Mouse (Mus musculus): Measurements from ENCODE around the gene Gas2l1. TPM values are rescaled to one million over a fixed set of nuclear protein-coding genes. Genes with fewer than 3 reads are reported as not detected.
A peak's percentile ranks its signal among the peaks of the same experiment; 100 is the strongest.

Gene Gas2l1
- total and polyA plus RNA-seq, 2 experiments from 2014 or later: 17.3 to 38.1 TPM

- no peak overlapping the region for H3K4me3 ChIP-seq (ENCODE audit: low read length)
- DNase-seq (ENCODE audit: low spot score): no peak
- no peaks in the 10 kb centered on the region for H3K4me1 ChIP-seq (ENCODE audit: insufficient read depth, low read length)
- H3K27me3 ChIP-seq (ENCODE audit: insufficient read depth, low read length): no peaks in the 10 kb centered on the region
- ATAC-seq: no peak
- no peaks in the 10 kb centered on the region for H3K9me3 ChIP-seq (ENCODE audit: low read length)
- WGBS: 49% methylated on average over 12 of the region's 12 CpGs
- no peak overlapping the region for H3K27ac ChIP-seq
- H3K36me3 ChIP-seq (ENCODE audit: insufficient read depth, low read length): peaks cover 14% of the 10 kb centered on the region; the same call in 1 of the 2 replicates
- no peak overlapping the region for H3K9ac ChIP-seq (replicated peaks; ENCODE audit: low read length)
- no peak overlapping the region for H3K4me2 ChIP-seq (ENCODE audit: low read depth, low read length)
- no peak for TF ChIP-seq CTCF (IDR thresholded peaks at IDR 0.05; ENCODE audit: low read depth)
These were observed 18.7 kb downstream of the Gas2l1 start for GRCm38 (mm10) chr11:5046321-5046926.

GRCm38 (mm10) chr11:5042645-5043381 lies 22.3 kb downstream of the Gas2l1 start:
- ATAC-seq (no peak), DNase-seq (ENCODE audit: low spot score) (no peak)
- no peak overlapping the region for H3K4me2 ChIP-seq (ENCODE audit: low read depth, low read length)
- no peak for TF ChIP-seq CTCF (IDR thresholded peaks at IDR 0.05; ENCODE audit: low read depth)
- no peak overlapping the region for H3K4me3 ChIP-seq (ENCODE audit: low read length)
- H3K36me3 ChIP-seq (ENCODE audit: insufficient read depth, low read length): peaks cover 41% of the 10 kb centered on the region
- H3K4me1 ChIP-seq (ENCODE audit: insufficient read depth, low read length): no peaks in the 10 kb centered on the region
- H3K9me3 ChIP-seq (ENCODE audit: low read length): no peaks in the 10 kb centered on the region
- no peak overlapping the region for H3K9ac ChIP-seq (replicated peaks; ENCODE audit: low read length)
- WGBS: 86% methylated on average over 8 of the region's 8 CpGs
- H3K27ac ChIP-seq: no peak overlapping the region
- H3K27me3 ChIP-seq (ENCODE audit: insufficient read depth, low read length): no peaks in the 10 kb centered on the region

- Histone ChIP-seq H3K36me3 (ENCODE audit: insufficient read depth, low read length) (peaks cover 56% of the 10 kb centered on the region), H3K27me3 (ENCODE audit: insufficient read depth, low read length) (no peaks in the 10 kb centered on the region)
- 86% methylated on average over 18 of the region's 18 CpGs for WGBS
These were observed 23.9 kb downstream of the Gas2l1 start for GRCm38 (mm10) chr11:5041144-5041780.

GRCm38 (mm10) chr11:5040585-5040984 lies 24.5 kb downstream of the Gas2l1 start:
- Histone ChIP-seq H3K9ac (replicated peaks; ENCODE audit: low read length) (no peak overlapping the region), H3K36me3 (ENCODE audit: insufficient read depth, low read length) (peaks cover 60% of the 10 kb centered on the region), H3K4me3 (ENCODE audit: low read length) (no peak overlapping the region), H3K4me1 (ENCODE audit: insufficient read depth, low read length) (no peaks in the 10 kb centered on the region), H3K27ac (no peak overlapping the region), H3K27me3 (ENCODE audit: insufficient read depth, low read length) (no peaks in the 10 kb centered on the region), H3K9me3 (ENCODE audit: low read length) (no peaks in the 10 kb centered on the region), H3K4me2 (ENCODE audit: low read depth, low read length) (no peak overlapping the region)
- TF ChIP-seq CTCF (IDR thresholded peaks at IDR 0.05; ENCODE audit: low read depth): no peak
- DNase-seq (ENCODE audit: low spot score) (no peak), ATAC-seq (no peak)
- 96% methylated on average over 5 of the region's 5 CpGs for WGBS

More at GRCm38 (mm10) chr11:5041144-5041780, 23.9 kb downstream of the Gas2l1 start:
- Histone ChIP-seq H3K4me2 (ENCODE audit: low read depth, low read length) (no peak overlapping the region), H3K9me3 (ENCODE audit: low read length) (no peaks in the 10 kb centered on the region), H3K4me3 (ENCODE audit: low read length) (no peak overlapping the region), H3K4me1 (ENCODE audit: insufficient read depth, low read length) (no peaks in the 10 kb centered on the region), H3K9ac (replicated peaks; ENCODE audit: low read length) (no peak overlapping the region), H3K27ac (no peak overlapping the region)
- TF ChIP-seq CTCF (IDR thresholded peaks at IDR 0.05; ENCODE audit: low read depth): no peak
- no peak for ATAC-seq
- no peak for DNase-seq (ENCODE audit: low spot score)

GRCm38 (mm10) chr11:5037146-5037854 lies 27.8 kb downstream of the Gas2l1 start:
- ATAC-seq (no peak), DNase-seq (ENCODE audit: low spot score) (no peak)
- no peaks in the 10 kb centered on the region for H3K4me1 ChIP-seq (ENCODE audit: insufficient read depth, low read length)

GRCm38 (mm10) chr11:5035421-5035820 lies 29.7 kb downstream of the Gas2l1 start:
- H3K36me3 ChIP-seq (ENCODE audit: insufficient read depth, low read length): peaks cover 71% of the 10 kb centered on the region
- no peak for TF ChIP-seq CTCF (IDR thresholded peaks at IDR 0.05; ENCODE audit: low read depth)
- H3K9me3 ChIP-seq (ENCODE audit: low read length): no peaks in the 10 kb centered on the region
- 65% methylated on average over 4 of the region's 4 CpGs for WGBS
- H3K9ac ChIP-seq (replicated peaks; ENCODE audit: low read length): no peak overlapping the region
- no peak overlapping the region for H3K27ac ChIP-seq
- H3K4me3 ChIP-seq (ENCODE audit: low read length): no peak overlapping the region
- DNase-seq (ENCODE audit: low spot score) (peak; percentile 67), ATAC-seq (peak; percentile 35)
- H3K4me2 ChIP-seq (ENCODE audit: low read depth, low read length): no peak overlapping the region
- no peaks in the 10 kb centered on the region for H3K4me1 ChIP-seq (ENCODE audit: insufficient read depth, low read length)
- H3K27me3 ChIP-seq (ENCODE audit: insufficient read depth, low read length): no peaks in the 10 kb centered on the region

More at GRCm38 (mm10) chr11:5037146-5037854, 27.8 kb downstream of the Gas2l1 start:
- no peak overlapping the region for H3K27ac ChIP-seq
- no peak overlapping the region for H3K4me3 ChIP-seq (ENCODE audit: low read length)
- no peaks in the 10 kb centered on the region for H3K9me3 ChIP-seq (ENCODE audit: low read length)
- TF ChIP-seq CTCF (IDR thresholded peaks at IDR 0.05; ENCODE audit: low read depth): no peak
- no peaks in the 10 kb centered on the region for H3K27me3 ChIP-seq (ENCODE audit: insufficient read depth, low read length)
- peaks cover 75% of the 10 kb centered on the region for H3K36me3 ChIP-seq (ENCODE audit: insufficient read depth, low read length)
- WGBS: 82% methylated on average over 8 of the region's 8 CpGs
- no peak overlapping the region for H3K4me2 ChIP-seq (ENCODE audit: low read depth, low read length)
- no peak overlapping the region for H3K9ac ChIP-seq (replicated peaks; ENCODE audit: low read length)

Data from hindbrain, postnatal 0 days (tissue).